Mouse (Mus musculus) cerebellum, adult 9-11 months (tissue): Measurements from ENCODE around the gene C530008M17Rik.
"Not testable (repeated sequence)": the region's sequence is repeated elsewhere in the genome, so short reads cannot be mapped to it uniquely, and the experiment has no call there.

Experiments used
- DNase-seq: peaks from one replicate; pipeline ENCODE4 v3.0.0; 2022

C530008M17Rik gene

DNA sequence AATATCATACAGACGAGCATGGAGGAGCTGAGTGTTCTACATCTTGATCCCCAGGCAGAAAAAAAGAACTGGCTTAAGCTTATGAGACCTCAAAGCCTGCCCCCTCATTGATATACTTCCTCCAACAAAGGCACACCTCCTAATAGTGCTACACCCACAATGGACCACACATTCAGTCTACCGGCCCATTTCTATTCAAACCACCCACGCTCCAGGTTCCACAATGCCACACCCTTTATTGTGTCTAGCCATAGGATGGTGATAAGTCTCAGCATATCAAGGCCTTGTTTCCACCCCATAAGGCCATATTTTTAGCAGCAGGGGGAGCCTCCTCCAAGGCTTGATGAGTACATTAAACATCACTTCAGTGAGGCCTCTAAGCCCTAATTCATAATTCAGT is 254.5 kb downstream of the C530008M17Rik start:
- no peak for DNase-seq

DNA sequence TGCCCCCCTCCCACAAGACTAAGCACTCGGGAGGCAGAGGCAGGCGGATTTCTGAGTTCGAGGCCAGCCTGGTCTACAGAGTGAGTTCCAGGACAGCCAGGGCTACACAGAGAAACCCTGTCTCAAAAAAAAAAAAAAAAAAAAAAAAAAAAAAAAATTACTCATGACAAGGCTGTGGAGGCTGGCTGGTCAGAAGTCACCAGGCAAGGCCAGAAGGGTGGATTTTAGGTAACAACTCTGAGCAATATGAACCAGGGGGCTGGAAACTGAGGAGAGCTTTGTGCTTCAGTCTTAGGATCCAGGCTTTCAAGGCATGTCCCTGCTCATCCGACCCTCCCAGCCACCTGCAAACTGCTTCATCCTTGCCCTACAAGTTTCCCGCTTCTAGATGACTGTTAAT is 256.2 kb downstream of the C530008M17Rik start:
- not testable (repeated sequence) for DNase-seq

DNA sequence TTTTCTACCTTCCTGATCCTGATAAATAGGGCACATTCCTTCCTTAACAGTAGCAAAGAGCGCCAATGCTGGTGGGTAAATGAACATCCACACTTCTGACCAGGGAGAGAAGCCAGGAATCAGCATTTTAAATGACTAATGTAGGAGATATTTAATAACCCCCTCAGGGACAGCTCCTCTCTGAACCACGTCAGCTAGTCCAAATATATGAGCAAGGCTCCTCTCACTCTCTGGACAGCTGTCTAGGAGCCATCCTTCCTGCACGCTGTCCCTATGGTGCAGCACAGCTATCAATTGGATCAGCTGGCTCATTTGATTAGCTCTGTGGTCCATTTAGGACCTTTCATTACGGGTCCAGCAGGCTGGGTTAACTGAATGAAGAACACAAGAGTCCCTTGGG is 266.5 kb downstream of the C530008M17Rik start:
- DNase-seq, result no peak
